Mouse (Mus musculus) neural tube, embryonic 11.5 days (tissue): ENCODE measurements around the gene Gm26602. TPM values are rescaled to one million over a fixed set of nuclear protein-coding genes. Genes with fewer than 3 reads are reported as not detected.

Experiments used
- ATAC-seq: fragments of 200-750 bp; cut with Nextera tagmentation; 2 replicates; pipeline ENCODE4 v1.8.0; 2017; ENCODE audit warnings: moderate number of reproducible peaks, mild to moderate bottlenecking, moderate TSS enrichment, moderate library complexity; ENCODE audit not compliant: insufficient read depth, low FRiP score, low TSS enrichment
- DNase-seq: peaks from one replicate; pipeline ENCODE4 v3.0.0-alpha.2; 2015; ENCODE audit warnings: low spot score
- H3K27ac ChIP-seq: fragments of 300-500 bp; sonication (generic); 2 replicates; pipeline ENCODE4 v1.5.1; 2014; ENCODE audit warnings: low read depth, mild to moderate bottlenecking, low read length
- H3K27me3 ChIP-seq: fragments of 300-500 bp; sonication (generic); 2 replicates; pipeline ENCODE4 v1.6.1; 2014; ENCODE audit warnings: mild to moderate bottlenecking, low read length, mixed read lengths; ENCODE audit not compliant: control insufficient read depth, insufficient read depth
- H3K36me3 ChIP-seq: fragments of 300-500 bp; sonication (generic); 2 replicates; pipeline ENCODE4 v1.6.1; 2014; ENCODE audit warnings: mild to moderate bottlenecking, low read length, moderate library complexity, mixed read lengths; ENCODE audit not compliant: control insufficient read depth, insufficient read depth
- H3K4me1 ChIP-seq: fragments of 300-500 bp; sonication (generic); 2 replicates; pipeline ENCODE4 v1.6.1; 2014; ENCODE audit warnings: low read length, mixed read lengths; ENCODE audit not compliant: control insufficient read depth, insufficient read depth
- H3K4me2 ChIP-seq: fragments of 300-500 bp; sonication (generic); 2 replicates; pipeline ENCODE4 v1.6.1; 2014; ENCODE audit warnings: low read depth, mild to moderate bottlenecking, moderate library complexity
- H3K4me3 ChIP-seq: fragments of 300-500 bp; sonication (generic); 2 replicates; pipeline ENCODE4 v1.5.1; 2014; ENCODE audit warnings: low read depth, low read length
- H3K9ac ChIP-seq: fragments of 300-500 bp; sonication (generic); 2 replicates; pipeline ENCODE4 v1.6.1; 2014; ENCODE audit warnings: mild to moderate bottlenecking, low read length
- H3K9me3 ChIP-seq: fragments of 300-500 bp; sonication (generic); 2 replicates; pipeline ENCODE4 v1.6.1; 2016; ENCODE audit warnings: low read length; ENCODE audit not compliant: control insufficient read depth
- WGBS: fragments of 180-500 bp; shearing (Covaris S2); extraction: QIAGEN DNeasy Blood & Tissue Kit; methylation state at CpG from one replicate; pipeline ENCODE4 v1.1.7; 2014; 5-methylcytosine and 5-hydroxymethylcytosine counted together
- polyA plus RNA-seq: library from polyadenylated mRNA; unstranded; fragments of >200 nt; fragmentation: Nextera tagmentation; extraction: Ambion mirVana; gene quantifications from 2 replicates; pipeline ENCODE4 v1.2.1, GENCODE M21; 2014

The Gm26602 gene
- polyA plus RNA-seq, result 14.5 TPM in 1 of 2 replicates, not detected in the other

GRCm38 (mm10) chr10:79910556-79910955 lies at the start of gene Gm26602:
Gene Gm26602 (plus strand): TSS chr10:79910856.
- no peak for ATAC-seq
- Histone ChIP-seq H3K9me3 (no peaks in the 10 kb centered on the region), H3K4me3 (no peak within 1 kb of the TSS), H3K4me1 (no peaks in the 10 kb centered on the region; the same call in 1 of the 2 replicates), H3K4me2 (no peak within 1 kb of the TSS), H3K27me3 (no peaks in the 10 kb centered on the region), H3K9ac (no peak within 1 kb of the TSS), H3K36me3 (peaks cover 7% of the 10 kb centered on the region), H3K27ac (no peak within 1 kb of the TSS)
- WGBS, result 93% methylated on average over 4 of the region's 4 CpGs
- DNase-seq, result no peak

DNA sequence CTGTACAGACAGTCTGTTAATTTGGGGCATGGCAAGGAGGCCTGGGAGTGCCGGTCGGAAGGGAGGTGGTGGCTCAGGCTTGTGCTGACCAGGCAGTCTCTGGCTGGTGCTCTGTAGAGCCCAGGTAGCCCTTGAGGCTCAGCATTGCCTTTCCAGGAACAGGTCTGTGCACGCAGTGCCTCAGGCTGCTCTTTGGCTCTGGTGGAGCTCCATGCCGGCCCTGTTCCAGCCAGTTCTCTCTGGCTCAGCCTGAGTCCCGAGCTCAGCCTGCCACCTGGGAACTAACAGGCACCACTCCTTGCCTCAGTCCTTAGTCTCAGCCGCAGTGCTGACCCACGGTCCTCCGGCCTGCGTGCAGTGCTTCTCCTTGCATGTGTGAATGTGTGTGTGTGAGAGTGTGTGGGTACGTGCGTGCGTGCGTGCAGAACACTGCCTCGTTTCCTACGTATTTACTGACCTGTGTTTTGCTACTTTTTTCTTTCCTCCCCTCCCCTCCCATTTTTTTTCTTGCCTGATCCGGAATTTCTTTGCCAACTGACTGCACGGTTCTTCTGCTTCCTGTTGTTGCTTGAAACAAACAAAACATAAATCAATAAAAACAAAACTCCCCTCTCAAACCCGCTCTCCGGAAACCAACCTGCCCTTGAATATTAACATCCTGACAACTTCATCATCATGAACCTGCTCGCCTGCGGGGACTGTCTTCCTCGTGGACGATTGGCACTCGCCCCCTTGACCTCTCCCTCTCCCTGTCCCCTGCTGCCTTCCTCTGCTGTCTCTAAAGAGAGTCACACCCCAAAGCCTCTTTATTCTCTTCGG lies 49.2 kb upstream of the Gm26602 start:
- H3K9ac ChIP-seq, result no peak overlapping the region
- 0 out of 2 replicates have a peak overlapping the region, but pooled peaks have one; percentile 8 for H3K27ac ChIP-seq
- H3K4me2 ChIP-seq, result no peak overlapping the region
- H3K27me3 ChIP-seq, result no peaks in the 10 kb centered on the region
- H3K36me3 ChIP-seq, result peaks cover 58% of the 10 kb centered on the region
- 83% methylated on average over 25 of the region's 25 CpGs for WGBS
- peaks cover 20% of the 10 kb centered on the region for H3K4me1 ChIP-seq
- no peak overlapping the region for H3K4me3 ChIP-seq
- DNase-seq (no peak), ATAC-seq (no peak)
- H3K9me3 ChIP-seq, result no peaks in the 10 kb centered on the region

GRCm38 (mm10) chr10:79862049-79862788 lies 48.4 kb upstream of the Gm26602 start:
- 86% methylated on average over 23 of the region's 23 CpGs for WGBS
- no peaks in the 10 kb centered on the region for H3K27me3 ChIP-seq
- DNase-seq (no peak), ATAC-seq (no peak)
- H3K27ac ChIP-seq, result peak overlapping the region; percentile 20; the same call in 1 of the 2 replicates
- H3K4me3 ChIP-seq, result no peak overlapping the region
- no peak overlapping the region for H3K9ac ChIP-seq
- peaks cover 13% of the 10 kb centered on the region for H3K4me1 ChIP-seq
- H3K36me3 ChIP-seq, result peaks cover 61% of the 10 kb centered on the region
- H3K4me2 ChIP-seq, result no peak overlapping the region
- no peaks in the 10 kb centered on the region for H3K9me3 ChIP-seq

DNA sequence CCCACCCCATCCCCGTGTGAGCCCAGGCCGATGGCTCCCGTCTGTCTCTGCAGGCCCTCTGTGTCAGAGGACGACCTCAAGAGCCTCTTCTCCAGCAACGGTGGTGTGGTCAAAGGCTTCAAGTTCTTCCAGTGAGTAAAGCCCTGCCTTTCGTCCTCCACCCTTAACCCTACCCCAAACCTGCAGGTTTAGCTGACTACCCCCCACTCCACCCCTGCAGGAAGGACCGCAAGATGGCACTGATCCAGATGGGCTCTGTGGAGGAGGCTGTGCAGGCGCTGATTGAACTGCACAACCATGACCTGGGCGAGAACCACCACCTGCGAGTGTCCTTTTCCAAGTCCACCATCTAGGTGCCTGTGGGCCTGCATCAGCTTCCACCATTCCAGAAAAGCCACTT lies 47.7 kb upstream of the Gm26602 start:
- 81% methylated on average over 10 of the region's 10 CpGs for WGBS
- peaks cover 62% of the 10 kb centered on the region for H3K36me3 ChIP-seq
- H3K4me1 ChIP-seq, result peaks cover 6% of the 10 kb centered on the region
- DNase-seq (no peak), ATAC-seq (no peak)
- no peak overlapping the region for H3K27ac ChIP-seq
- H3K4me2 ChIP-seq, result no peak overlapping the region
- H3K9me3 ChIP-seq, result no peaks in the 10 kb centered on the region
- H3K27me3 ChIP-seq, result no peaks in the 10 kb centered on the region
- H3K4me3 ChIP-seq, result no peak overlapping the region
- no peak overlapping the region for H3K9ac ChIP-seq

GRCm38 (mm10) chr10:79864351-79865188 lies 46.1 kb upstream of the Gm26602 start:
- ATAC-seq, result peak; percentile 19; the same call in 1 of the 2 replicates
- Histone ChIP-seq H3K36me3 (peaks cover 58% of the 10 kb centered on the region), H3K9ac (no peak overlapping the region), H3K4me1 (no peaks in the 10 kb centered on the region), H3K4me3 (no peak overlapping the region), H3K27ac (no peak overlapping the region), H3K4me2 (no peak overlapping the region), H3K27me3 (no peaks in the 10 kb centered on the region), H3K9me3 (no peaks in the 10 kb centered on the region)
- DNase-seq, result no peak
- 70% methylated on average over 8 of the region's 10 CpGs for WGBS

DNA sequence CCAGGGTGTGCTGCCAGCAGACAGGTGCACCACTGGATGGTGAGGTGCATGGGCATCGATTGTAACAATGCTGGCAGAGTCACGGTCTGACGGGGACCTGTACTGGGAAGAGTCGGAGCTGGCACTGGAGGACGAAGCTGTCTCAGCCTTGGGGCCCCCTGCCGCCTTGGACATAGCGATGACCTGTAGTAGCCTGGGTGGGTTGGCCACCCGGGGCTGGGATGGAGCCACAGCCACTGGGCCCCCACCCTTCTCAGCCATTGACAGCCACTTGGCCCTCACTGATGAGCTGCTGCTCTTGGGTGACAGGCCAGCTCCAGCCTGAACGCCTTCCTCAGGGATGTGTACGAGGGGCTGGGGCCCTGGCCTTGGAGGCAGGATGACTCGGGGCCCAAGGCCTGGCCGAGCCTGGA lies 45.5 kb upstream of the Gm26602 start:
- Histone ChIP-seq H3K27me3 (no peaks in the 10 kb centered on the region), H3K4me3 (no peak overlapping the region), H3K9ac (no peak overlapping the region), H3K4me2 (no peak overlapping the region), H3K9me3 (no peaks in the 10 kb centered on the region), H3K4me1 (no peaks in the 10 kb centered on the region), H3K27ac (no peak overlapping the region), H3K36me3 (peaks cover 57% of the 10 kb centered on the region)
- ATAC-seq (peak; percentile 32), DNase-seq (no peak)
- WGBS, result 70% methylated on average over 10 of the region's 12 CpGs

GRCm38 (mm10) chr10:79865801-79866295 lies 44.8 kb upstream of the Gm26602 start:
- Histone ChIP-seq H3K27ac (no peak overlapping the region), H3K4me3 (no peak overlapping the region), H3K4me2 (no peak overlapping the region), H3K9me3 (no peaks in the 10 kb centered on the region), H3K4me1 (no peaks in the 10 kb centered on the region), H3K9ac (no peak overlapping the region), H3K27me3 (no peaks in the 10 kb centered on the region), H3K36me3 (peaks cover 50% of the 10 kb centered on the region)
- DNase-seq, result no peak
- WGBS, result 79% methylated on average over 19 of the region's 19 CpGs
- ATAC-seq, result no peak

GRCm38 (mm10) chr10:79866601-79867000 lies 44.1 kb upstream of the Gm26602 start:
- H3K27ac ChIP-seq, result no peak overlapping the region
- no peak overlapping the region for H3K9ac ChIP-seq
- no peaks in the 10 kb centered on the region for H3K9me3 ChIP-seq
- H3K36me3 ChIP-seq, result peaks cover 45% of the 10 kb centered on the region
- H3K4me1 ChIP-seq, result no peaks in the 10 kb centered on the region
- no peak overlapping the region for H3K4me3 ChIP-seq
- no peaks in the 10 kb centered on the region for H3K27me3 ChIP-seq
- no peak for DNase-seq
- no peak overlapping the region for H3K4me2 ChIP-seq
- 72% methylated on average over 11 of the region's 11 CpGs for WGBS
- ATAC-seq, result no peak
